Mouse (Mus musculus): ENCODE measurements around the gene Plcg2. TPM values are rescaled to one million over a fixed set of nuclear protein-coding genes. Genes with fewer than 3 reads are reported as not detected.

The Plcg2 gene
- polyA plus RNA-seq, 2 experiments from 2014 or later = 0.99 TPM; not detected in 1

GRCm38 (mm10) chr8:117488246-117489005 lies 9.7 kb upstream of the Plcg2 start:
- no peak for ATAC-seq

GRCm38 (mm10) chr8:117493543-117493942 lies 4.5 kb upstream of the Plcg2 start:
- ATAC-seq = no peak

GRCm38 (mm10) chr8:117494874-117495273 lies 3.2 kb upstream of the Plcg2 start:
- no peak for ATAC-seq

GRCm38 (mm10) chr8:117498915-117499540 lies 937 bp downstream of the Plcg2 start:
- no peak for ATAC-seq

- ATAC-seq = no peak
These were observed 2.2 kb downstream of the Plcg2 start for GRCm38 (mm10) chr8:117500232-117500823.

GRCm38 (mm10) chr8:117501323-117501722 lies 3.2 kb downstream of the Plcg2 start:
- ATAC-seq = no peak

GRCm38 (mm10) chr8:117503405-117504069 lies 5.4 kb downstream of the Plcg2 start:
- ATAC-seq = no peak

- ATAC-seq = no peak
These were observed 9.6 kb downstream of the Plcg2 start for GRCm38 (mm10) chr8:117507703-117508102.

GRCm38 (mm10) chr8:117516876-117517565 lies 18.9 kb downstream of the Plcg2 start:
- ATAC-seq = no peak

- no peak for ATAC-seq
These were observed 19.8 kb downstream of the Plcg2 start for GRCm38 (mm10) chr8:117517861-117518260.

GRCm38 (mm10) chr8:117518873-117519272 lies 20.8 kb downstream of the Plcg2 start:
- no peak for ATAC-seq

GRCm38 (mm10) chr8:117526185-117526584 lies 28.1 kb downstream of the Plcg2 start:
- no peak for ATAC-seq

- ATAC-seq = no peak
These were observed 29.9 kb downstream of the Plcg2 start for GRCm38 (mm10) chr8:117527983-117528382.

GRCm38 (mm10) chr8:117529177-117529576 lies 31.1 kb downstream of the Plcg2 start:
- no peak for ATAC-seq

GRCm38 (mm10) chr8:117532381-117532972 lies 34.4 kb downstream of the Plcg2 start:
- ATAC-seq = no peak

GRCm38 (mm10) chr8:117536862-117537261 lies 38.8 kb downstream of the Plcg2 start:
- ATAC-seq = no peak

- ATAC-seq = no peak
These were observed 39.7 kb downstream of the Plcg2 start for GRCm38 (mm10) chr8:117537751-117538150.

- ATAC-seq = no peak
These were observed 44.9 kb downstream of the Plcg2 start for GRCm38 (mm10) chr8:117542951-117543350.

GRCm38 (mm10) chr8:117543789-117544188 lies 45.7 kb downstream of the Plcg2 start:
- no peak for ATAC-seq

GRCm38 (mm10) chr8:117545043-117545442 lies 47.0 kb downstream of the Plcg2 start:
- ATAC-seq = no peak

- ATAC-seq = no peak
These were observed 48.3 kb downstream of the Plcg2 start for GRCm38 (mm10) chr8:117546386-117546785.

GRCm38 (mm10) chr8:117547945-117548344 lies 49.9 kb downstream of the Plcg2 start:
- ATAC-seq = peak; percentile 43
